ENCODE assay signal across 9 mouse cellular contexts in the genomic region with DNA sequence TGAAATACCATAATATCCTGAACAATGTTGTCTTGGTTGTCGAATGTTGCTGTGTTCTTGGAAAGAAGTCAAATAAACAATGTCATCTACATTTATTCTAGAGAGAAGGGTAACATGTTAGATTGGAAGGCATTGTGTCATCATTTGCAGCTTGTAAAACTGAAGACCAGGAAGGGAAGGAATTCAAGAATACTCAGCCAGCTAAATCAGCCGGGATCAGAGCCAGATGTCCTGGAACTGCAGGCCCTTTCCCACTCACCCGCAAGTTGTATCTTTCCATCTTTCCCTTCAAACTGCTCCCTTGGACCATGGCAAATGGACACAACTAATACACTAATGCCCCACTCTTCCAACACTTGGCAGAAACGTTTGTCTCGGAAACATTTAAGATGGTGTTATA.
A peak's percentile ranks its signal among the peaks of the same experiment; 100 is the strongest.
DNase-seq lines count a peak whose midpoint lies in the region; ATAC-seq and TF ChIP-seq lines count a peak whose summit lies in the region.
"Had no signal": no experiment of that assay in that cellular context is flagged by ENCODE, and none has a peak within 500 bp of the region (broad histone marks: within the 10 kb centered on the region; RNA-seq: fewer than 3 reads in every experiment).

No protein-coding gene starts in this region.

- peak overlapping the region; percentile 35; the same call in 1 of the 2 replicates for H3K4me2 ChIP-seq in hindbrain, embryonic 14.5 days (replicated peaks)
- no peak overlapping the region for H3K4me2 ChIP-seq in hindbrain, embryonic 13.5 days
- H3K4me2 ChIP-seq in midbrain, embryonic 14.5 days (ENCODE audit: low read length) = peak overlapping the region; percentile 36
- no peak overlapping the region for H3K4me2 ChIP-seq in midbrain, embryonic 11.5 days
- peak overlapping the region; percentile 59 for H3K4me2 ChIP-seq in myocyte (ENCODE audit: low read depth)

- TF ChIP-seq POLR2A in myocyte (IDR thresholded peaks at IDR 0.05; ENCODE audit: insufficient read length, low read depth) = no peak

- ATAC-seq in hindbrain, embryonic 14.5 days (ENCODE audit: low FRiP score) = no peak
- no peak for ATAC-seq in hindbrain, embryonic 13.5 days (ENCODE audit: low FRiP score)
- no peak for ATAC-seq in midbrain, embryonic 14.5 days (ENCODE audit: low FRiP score, low TSS enrichment)
- ATAC-seq in midbrain, embryonic 11.5 days (ENCODE audit: low FRiP score) = no peak
- ATAC-seq: liver, postnatal 0 days had no signal

- no peak overlapping the region for H3K4me3 ChIP-seq in hindbrain, embryonic 14.5 days (replicated peaks; ENCODE audit: low read length)
- no peak overlapping the region for H3K4me3 ChIP-seq in hindbrain, embryonic 13.5 days
- no peak overlapping the region for H3K4me3 ChIP-seq in midbrain, embryonic 14.5 days (replicated peaks; ENCODE audit: low read depth, low read length)
- no peak overlapping the region for H3K4me3 ChIP-seq in midbrain, embryonic 11.5 days (ENCODE audit: low read depth, low read length)
- H3K4me3 ChIP-seq in myocyte = no peak overlapping the region

- H3K4me1 ChIP-seq in hindbrain, embryonic 14.5 days (replicated peaks; ENCODE audit: control insufficient read depth, insufficient read depth, low read length) = 0 out of 2 replicates have a peak, but pooled peaks cover 3% of the 10 kb centered on the region
- peaks cover 6% of the 10 kb centered on the region; the same call in 1 of the 2 replicates for H3K4me1 ChIP-seq in hindbrain, embryonic 13.5 days (replicated peaks)
- no peaks in the 10 kb centered on the region; the same call in 1 of the 2 replicates for H3K4me1 ChIP-seq in midbrain, embryonic 14.5 days (ENCODE audit: control insufficient read depth, insufficient read depth, low read length)
- no peaks in the 10 kb centered on the region; the same call in 1 of the 2 replicates for H3K4me1 ChIP-seq in midbrain, embryonic 11.5 days (ENCODE audit: control insufficient read depth, insufficient read depth, low read length)

- no peaks in the 10 kb centered on the region for H3K79me2 ChIP-seq in myocyte (ENCODE audit: control insufficient read depth, insufficient read depth)

- DNase-seq in hindbrain, embryonic 14.5 days (ENCODE audit: low spot score) = no peak
- no peak for DNase-seq in midbrain, embryonic 14.5 days
- no peak for DNase-seq in midbrain, embryonic 11.5 days (ENCODE audit: low spot score, missing footprints)
- DNase-seq in cerebellum, postnatal 14 days = peak; percentile 56 to 72
- DNase-seq in adrenal gland, adult 8-10 months = no peak
- no peak for DNase-seq in right cerebral cortex, adult 18-20 months

- H3K27ac ChIP-seq in hindbrain, embryonic 14.5 days = no peak overlapping the region
- H3K27ac ChIP-seq in hindbrain, embryonic 13.5 days = no peak overlapping the region
- no peak overlapping the region for H3K27ac ChIP-seq in midbrain, embryonic 14.5 days (replicated peaks; ENCODE audit: low read depth, low read length)
- no peak overlapping the region for H3K27ac ChIP-seq in midbrain, embryonic 11.5 days (ENCODE audit: low read depth, low read length)

- H3K9ac ChIP-seq in hindbrain, embryonic 14.5 days = no peak overlapping the region
- no peak overlapping the region for H3K9ac ChIP-seq in hindbrain, embryonic 13.5 days
- H3K9ac ChIP-seq in midbrain, embryonic 14.5 days (replicated peaks; ENCODE audit: low read length) = no peak overlapping the region
- H3K9ac ChIP-seq in midbrain, embryonic 11.5 days (ENCODE audit: low read length) = no peak overlapping the region
- H3K9ac ChIP-seq: liver, postnatal 0 days had no signal

- no peaks in the 10 kb centered on the region for H3K36me3 ChIP-seq in hindbrain, embryonic 14.5 days (replicated peaks; ENCODE audit: control insufficient read depth, insufficient read depth)
- no peaks in the 10 kb centered on the region for H3K36me3 ChIP-seq in hindbrain, embryonic 13.5 days
- no peaks in the 10 kb centered on the region for H3K36me3 ChIP-seq in midbrain, embryonic 14.5 days (ENCODE audit: control insufficient read depth, insufficient read depth, low read length)
- no peaks in the 10 kb centered on the region for H3K36me3 ChIP-seq in midbrain, embryonic 11.5 days (ENCODE audit: control insufficient read depth, insufficient read depth, low read length)
- no peaks in the 10 kb centered on the region for H3K36me3 ChIP-seq in myocyte (ENCODE audit: control insufficient read depth, insufficient read depth)

- H3K9me3 ChIP-seq in hindbrain, embryonic 14.5 days (ENCODE audit: control insufficient read depth, low read length) = no peaks in the 10 kb centered on the region
- H3K9me3 ChIP-seq in hindbrain, embryonic 13.5 days = no peaks in the 10 kb centered on the region
- H3K9me3 ChIP-seq in midbrain, embryonic 14.5 days (ENCODE audit: control insufficient read depth, low read length) = no peaks in the 10 kb centered on the region
- H3K9me3 ChIP-seq in midbrain, embryonic 11.5 days (ENCODE audit: control insufficient read depth, low read length) = no peaks in the 10 kb centered on the region

- no peaks in the 10 kb centered on the region for H3K27me3 ChIP-seq in hindbrain, embryonic 14.5 days (ENCODE audit: control insufficient read depth, insufficient read depth, low read length)
- H3K27me3 ChIP-seq in hindbrain, embryonic 13.5 days = no peaks in the 10 kb centered on the region
- H3K27me3 ChIP-seq in midbrain, embryonic 14.5 days (ENCODE audit: control insufficient read depth, insufficient read depth, low read length) = no peaks in the 10 kb centered on the region
- H3K27me3 ChIP-seq in midbrain, embryonic 11.5 days (ENCODE audit: control insufficient read depth, insufficient read depth, low read length) = no peaks in the 10 kb centered on the region; the same call in none of the 2 replicates
- H3K27me3 ChIP-seq in myocyte (ENCODE audit: control insufficient read depth, insufficient read depth, insufficient read length) = no peaks in the 10 kb centered on the region

- 56% methylated on average over 5 of the region's 5 CpGs for WGBS in hindbrain, embryonic 14.5 days
- WGBS in hindbrain, embryonic 13.5 days = 54% methylated on average over 5 of the region's 5 CpGs
- WGBS in midbrain, embryonic 14.5 days = 51% methylated on average over 5 of the region's 5 CpGs
- 46% methylated on average over 5 of the region's 5 CpGs for WGBS in midbrain, embryonic 11.5 days

- no peak overlapping the region for H3ac ChIP-seq in myocyte (ENCODE audit: control insufficient read depth, insufficient read length)

TF ChIP-seq in myocyte, 11 proteins besides CTCF, POLR2A, EP300 and RAD21:
- TF ChIP-seq MYOG (IDR thresholded peaks at IDR 0.05; ENCODE audit: control insufficient read depth in 1 of 3, insufficient read depth in 1 of 3, insufficient read length in 2 of 3, low read depth in 2 of 3) (no peak), USF1 (IDR thresholded peaks at IDR 0.05; ENCODE audit: low read depth) (no peak), E2F4 (IDR thresholded peaks at IDR 0.05; ENCODE audit: insufficient read depth) (no peak), REST (IDR thresholded peaks at IDR 0.05; ENCODE audit: insufficient read depth, insufficient read length) (no peak), MYOD1 (IDR thresholded peaks at IDR 0.05; ENCODE audit: control insufficient read depth in 1 of 3, insufficient read length in 2 of 3, low read depth in 2 of 3) (no peak), CEBPB (IDR thresholded peaks at IDR 0.05; ENCODE audit: insufficient read depth, poor library complexity, severe bottlenecking) (no peak), TCF12 (IDR thresholded peaks at IDR 0.05; ENCODE audit: insufficient read depth, poor library complexity, severe bottlenecking) (no peak), SRF (IDR thresholded peaks at IDR 0.05; ENCODE audit: control insufficient read depth, insufficient read length, low read depth) (no peak), POLR2AphosphoS2 (IDR thresholded peaks at IDR 0.05; ENCODE audit: insufficient read length, low read depth) (no peak), TCF3 (IDR thresholded peaks at IDR 0.05; ENCODE audit: insufficient read length, low read depth) (no peak), MAX (IDR thresholded peaks at IDR 0.05; ENCODE audit: low read depth) (no peak)
TF ChIP-seq in myocyte: peak in this region for 0.

Comparison
In these comparisons a context has a peak if more than half of its experiments do, and no peak if none do; other contexts are left out.
1. H3K4me2 ChIP-seq: peak in hindbrain, embryonic 14.5 days (single experiment), midbrain, embryonic 14.5 days (single experiment) and myocyte (single experiment); none in hindbrain, embryonic 13.5 days (single experiment) and midbrain, embryonic 11.5 days (single experiment).
2. DNase-seq: peak in cerebellum, postnatal 14 days (2 of 2); none in hindbrain, embryonic 14.5 days (single experiment), midbrain, embryonic 14.5 days (single experiment), midbrain, embryonic 11.5 days (single experiment), adrenal gland, adult 8-10 months (single experiment) and right cerebral cortex, adult 18-20 months (single experiment).